Mouse (Mus musculus): Measurements from ENCODE around the gene Usf1. TPM values are rescaled to one million over a fixed set of nuclear protein-coding genes. Genes with fewer than 3 reads are reported as not detected.

The Usf1 gene
- total RNA-seq, 1 experiment from 2014 or later, result 95.1 TPM

- no peak for DNase-seq
Observed at GRCm38 (mm10) chr1:171418660-171419059, 7.5 kb downstream of the Usf1 start, which contains the start of gene Tstd1. Tstd1 (plus strand) TSS chr1:171418872.

- DNase-seq, result no peak
Observed at GRCm38 (mm10) chr1:171419291-171419882, 8.3 kb downstream of the Usf1 start.

- DNase-seq, result no peak
Observed at GRCm38 (mm10) chr1:171419905-171420304, 8.8 kb downstream of the Usf1 start.

- no peak for DNase-seq
Observed at GRCm38 (mm10) chr1:171422504-171423095, 11.5 kb downstream of the Usf1 start.

- DNase-seq, result no peak
Observed at GRCm38 (mm10) chr1:171424638-171425037, 13.5 kb downstream of the Usf1 start.

GRCm38 (mm10) chr1:171425126-171425525, 14.0 kb downstream of the Usf1 start:
- DNase-seq, result peak; percentile 77

GRCm38 (mm10) chr1:171432158-171432557, 21.0 kb downstream of the Usf1 start:
- DNase-seq, result no peak

- no peak for DNase-seq
Observed at GRCm38 (mm10) chr1:171435288-171435814, 24.2 kb downstream of the Usf1 start.

- DNase-seq, result no peak
Observed at GRCm38 (mm10) chr1:171435974-171436373, 24.9 kb downstream of the Usf1 start.

GRCm38 (mm10) chr1:171437264-171438013, 26.3 kb downstream of the Usf1 start, which contains the start of gene F11r:
F11r (plus strand) TSS chr1:171437535.
- peak; percentile 92 for DNase-seq

- DNase-seq, result no peak
Observed at GRCm38 (mm10) chr1:171438014-171438670, 27.0 kb downstream of the Usf1 start.

GRCm38 (mm10) chr1:171439072-171439471, 28.0 kb downstream of the Usf1 start:
- DNase-seq, result no peak

GRCm38 (mm10) chr1:171440025-171440725, 29.1 kb downstream of the Usf1 start:
- DNase-seq, result peak; percentile 71

GRCm38 (mm10) chr1:171441466-171442412, 30.6 kb downstream of the Usf1 start:
- DNase-seq, result peak; percentile 19

- DNase-seq, result no peak
Observed at GRCm38 (mm10) chr1:171442413-171442760, 31.3 kb downstream of the Usf1 start.

GRCm38 (mm10) chr1:171445050-171445449, 33.9 kb downstream of the Usf1 start:
- DNase-seq, result no peak

- DNase-seq, result no peak
Observed at GRCm38 (mm10) chr1:171446854-171447253, 35.7 kb downstream of the Usf1 start.

GRCm38 (mm10) chr1:171447692-171448091, 36.6 kb downstream of the Usf1 start:
- DNase-seq, result no peak

- no peak for DNase-seq
Observed at GRCm38 (mm10) chr1:171450062-171450461, 38.9 kb downstream of the Usf1 start.

GRCm38 (mm10) chr1:171451001-171451400, 39.9 kb downstream of the Usf1 start:
- DNase-seq, result no peak

- no peak for DNase-seq
Observed at GRCm38 (mm10) chr1:171452522-171452921, 41.4 kb downstream of the Usf1 start.

All from adrenal gland, postnatal 25 days (tissue).